Mouse (Mus musculus) kidney, postnatal 14 days (tissue): ENCODE data around the gene Nfib.

ENCODE experiments used
- DNase-seq: peaks from one replicate; pipeline ENCODE4 v3.0.0; 2022; ENCODE audit warnings: mixed read lengths

Gene Nfib

DNA sequence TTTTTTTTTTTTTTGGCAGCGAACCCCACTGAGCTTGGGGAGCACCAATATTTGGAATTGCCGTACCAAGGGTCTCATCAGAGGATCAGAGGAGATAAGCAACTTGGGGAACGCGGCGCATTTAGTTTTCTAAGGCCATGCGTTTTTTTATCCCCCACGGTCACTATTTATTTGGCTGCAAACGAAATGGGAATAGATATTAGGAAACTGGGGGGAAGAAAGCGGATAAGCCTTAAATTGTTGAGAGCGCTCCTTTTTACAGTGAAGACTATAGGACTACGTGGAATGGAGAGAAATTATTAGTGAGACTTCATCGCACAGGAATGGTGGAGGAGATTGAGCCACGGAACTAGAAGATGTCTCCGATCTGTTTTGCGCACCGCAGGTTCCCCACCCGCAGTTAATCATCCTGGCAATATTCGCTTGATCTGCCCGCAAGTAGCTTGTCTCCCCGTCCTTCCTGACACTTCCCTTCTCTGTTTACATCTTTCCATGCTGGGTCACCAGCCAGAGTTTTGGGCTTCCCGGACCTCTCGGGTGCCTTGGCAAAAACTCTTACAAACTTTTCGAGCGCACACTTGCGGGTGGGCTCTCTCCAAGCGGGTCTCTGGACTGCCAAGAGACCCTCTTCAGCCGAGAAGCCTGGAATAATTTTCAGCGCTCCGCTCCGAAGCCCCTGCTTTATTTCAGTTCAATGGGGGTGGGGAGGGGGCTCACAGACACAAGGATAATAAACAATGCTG lies 167.3 kb downstream of the Nfib start:
- peak; percentile 30 for DNase-seq

DNA sequence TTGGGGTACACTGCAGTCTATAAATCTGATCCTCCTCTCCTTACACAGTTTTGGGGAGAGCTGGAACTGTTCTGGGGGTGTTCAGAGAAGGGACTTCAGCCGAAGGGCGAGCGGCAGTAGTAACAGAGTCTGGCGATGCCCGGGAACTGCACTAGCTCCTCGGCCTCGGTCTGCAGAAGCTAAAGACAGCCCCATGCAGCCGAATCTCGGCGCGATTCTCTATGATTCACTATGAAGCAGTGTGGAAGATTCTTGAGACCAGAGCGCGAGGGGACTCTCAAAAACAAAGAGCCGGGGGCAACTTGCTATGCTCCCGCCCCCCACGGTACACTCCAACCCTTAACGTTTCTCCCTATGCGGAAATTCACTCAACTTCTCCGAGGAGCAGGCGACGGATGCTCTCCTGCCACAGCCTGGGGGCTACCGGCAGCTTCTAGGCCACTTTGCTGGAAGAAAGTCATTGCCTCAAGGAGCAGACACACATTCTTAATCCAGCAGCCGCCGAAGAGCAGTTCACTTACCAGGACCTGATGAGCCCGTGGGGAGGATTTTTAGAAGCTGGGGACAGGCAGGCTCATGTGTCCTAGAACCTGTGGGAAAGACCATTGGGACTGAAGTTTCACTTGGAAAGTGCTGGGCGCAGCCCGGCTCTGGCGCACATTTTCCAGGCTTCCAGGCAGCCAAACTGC lies 168.1 kb downstream of the Nfib start:
- DNase-seq, result peak; percentile 40

DNA sequence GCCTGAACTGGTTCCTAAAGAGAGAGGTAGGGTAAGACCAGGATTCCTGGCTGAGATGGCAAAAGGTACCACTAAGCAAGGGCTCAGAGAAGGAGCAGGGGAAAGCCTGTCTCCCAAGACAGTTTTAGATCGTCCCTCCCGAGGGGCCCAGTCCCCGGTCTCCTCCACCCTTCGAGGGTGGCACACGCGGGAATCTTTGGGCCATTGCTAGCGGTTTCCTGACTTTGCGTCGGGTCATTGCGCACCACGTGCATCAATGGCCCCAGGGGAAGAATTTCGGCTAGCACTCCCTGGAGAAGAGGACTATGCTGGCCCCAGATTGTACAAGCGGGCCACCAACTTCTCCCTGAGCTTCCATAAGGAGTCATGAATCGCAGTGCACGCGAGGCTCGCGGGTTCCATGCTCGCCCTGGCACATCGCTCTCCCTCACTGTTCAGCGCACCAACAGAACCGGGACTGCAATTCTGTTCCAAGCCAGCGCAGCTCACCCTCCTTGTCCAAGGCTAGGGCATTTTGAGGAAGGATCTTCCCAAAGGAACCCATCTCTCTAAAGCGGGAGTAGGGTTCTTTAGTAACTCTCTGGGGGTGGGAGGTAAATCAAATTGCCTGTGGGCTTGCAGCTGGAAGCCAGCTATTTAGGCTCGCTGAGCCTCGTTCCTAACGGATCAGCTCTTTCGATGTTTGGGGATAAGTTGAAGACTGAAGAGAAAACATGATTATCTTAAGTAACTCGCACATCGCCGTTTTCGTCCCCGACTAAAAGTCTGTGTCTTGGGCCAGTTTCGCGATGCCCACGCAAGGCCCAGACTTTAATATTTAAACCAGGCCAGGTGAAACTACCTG lies 168.9 kb downstream of the Nfib start:
- DNase-seq, result peak; percentile 5

DNA sequence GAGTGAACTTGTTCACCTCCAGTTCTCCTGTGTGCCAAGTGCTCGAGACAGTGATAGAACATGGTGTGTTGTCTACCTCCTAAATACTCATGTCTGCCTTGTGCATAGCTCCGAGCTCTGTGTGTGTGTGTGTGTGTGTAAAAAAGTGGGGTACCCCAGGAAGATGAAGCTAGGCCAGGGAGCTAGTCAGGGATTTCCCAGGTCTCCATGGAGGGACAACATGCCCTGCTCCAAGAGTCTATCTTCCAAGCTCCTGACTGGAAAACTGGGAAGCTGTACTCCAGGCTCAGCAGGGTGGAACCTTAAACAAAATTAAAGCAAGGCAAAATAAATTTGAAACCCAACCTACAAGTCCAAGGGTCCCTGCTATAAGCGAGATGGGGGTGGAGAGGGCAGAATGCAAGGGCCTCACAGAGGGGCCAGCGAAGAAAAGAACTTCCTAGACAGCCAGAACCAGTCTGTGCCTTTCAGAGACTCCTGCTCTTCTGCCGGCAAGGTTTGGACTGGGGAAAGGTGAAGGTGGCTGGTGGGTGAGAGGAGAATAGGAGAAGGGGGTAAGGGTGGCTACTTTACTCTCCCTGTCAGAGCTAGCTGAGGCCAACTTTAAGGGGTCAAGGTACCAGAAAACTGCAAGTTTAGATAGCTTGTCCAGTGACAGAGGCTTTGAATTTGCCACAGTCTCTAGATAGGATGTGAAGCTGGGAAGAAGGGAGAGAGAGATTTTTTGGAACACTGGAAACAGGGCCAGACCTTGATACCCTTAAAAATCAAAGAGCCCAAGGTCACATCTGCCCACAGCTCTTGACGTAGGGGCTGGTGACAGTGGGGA lies 169.7 kb downstream of the Nfib start:
- no peak for DNase-seq

DNA sequence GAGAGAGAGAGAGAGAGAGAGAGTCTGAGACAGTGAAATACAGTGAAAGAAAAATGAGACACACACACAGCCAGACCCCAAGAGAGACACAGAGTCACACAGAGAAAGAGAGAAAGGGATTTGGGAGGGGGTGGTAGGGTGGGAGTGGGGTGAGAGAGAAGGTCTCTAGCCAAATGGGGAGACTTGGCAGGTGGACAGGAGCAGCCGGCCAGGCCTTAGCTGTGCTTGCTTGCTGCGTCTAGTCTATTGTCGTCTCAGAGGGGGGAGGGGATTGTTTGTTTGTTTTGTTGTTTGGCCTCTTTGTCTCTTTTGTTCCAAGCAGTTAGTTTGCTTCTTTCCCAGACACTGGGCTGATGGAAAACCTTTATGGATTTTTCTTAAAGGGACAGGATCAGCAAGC lies 172.3 kb downstream of the Nfib start:
- DNase-seq, result no peak

DNA sequence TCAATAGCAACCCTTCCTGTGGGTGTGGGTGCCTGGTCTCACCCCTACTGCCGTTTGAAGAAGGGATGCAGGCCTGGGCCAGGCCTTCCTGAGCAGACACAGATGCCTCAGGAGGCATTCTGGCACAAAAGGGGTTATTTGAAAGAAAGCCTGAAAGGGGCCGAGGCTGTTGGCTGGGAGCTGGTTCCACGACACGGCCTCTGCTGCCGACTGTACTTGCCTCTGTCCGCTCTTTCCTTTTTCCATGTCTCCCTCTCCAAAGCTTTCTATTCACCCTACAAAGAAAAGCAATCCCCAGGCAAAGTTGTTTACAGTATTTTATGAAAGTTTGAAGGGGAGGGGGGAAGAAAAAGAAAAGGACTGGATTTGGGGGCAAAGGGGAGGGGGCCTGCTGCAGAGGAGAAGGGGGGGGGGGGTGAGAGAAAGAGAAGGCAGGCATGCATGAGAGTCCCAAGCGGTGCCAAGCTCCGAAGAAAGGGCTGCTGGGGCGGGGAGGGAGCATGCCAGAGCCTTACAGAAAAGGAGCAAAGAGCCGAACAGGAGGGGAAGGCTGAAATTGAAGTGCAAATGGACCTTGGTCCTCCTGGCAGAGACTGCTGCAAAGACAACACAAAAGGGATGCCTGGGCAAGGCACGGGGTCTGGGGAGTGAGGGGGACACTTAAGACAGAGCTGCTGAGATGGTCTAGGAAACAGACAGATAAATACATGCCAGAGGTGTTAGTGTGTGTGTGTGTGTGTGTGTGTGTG lies 172.9 kb downstream of the Nfib start:
- peak; percentile 45 for DNase-seq

DNA sequence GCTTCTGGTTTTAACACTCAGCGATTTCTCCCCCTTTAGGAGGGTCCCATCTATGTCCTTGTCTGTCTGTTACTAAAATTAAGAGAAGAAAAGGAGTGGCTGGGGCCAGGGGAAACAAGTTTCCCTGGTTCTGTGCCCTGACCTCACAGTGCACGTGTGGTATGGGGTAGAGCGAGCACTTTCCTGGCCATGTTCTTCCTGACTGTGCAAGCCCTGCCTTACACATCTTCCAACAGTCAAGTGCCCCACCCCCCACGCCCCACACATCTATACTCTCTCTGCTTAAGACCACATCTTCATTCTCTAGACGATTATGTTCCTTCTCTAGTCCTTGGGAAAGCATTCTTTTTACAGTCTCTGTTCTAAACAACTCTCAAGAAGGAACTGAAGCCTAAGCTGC lies 173.6 kb downstream of the Nfib start:
- DNase-seq, result no peak

DNA sequence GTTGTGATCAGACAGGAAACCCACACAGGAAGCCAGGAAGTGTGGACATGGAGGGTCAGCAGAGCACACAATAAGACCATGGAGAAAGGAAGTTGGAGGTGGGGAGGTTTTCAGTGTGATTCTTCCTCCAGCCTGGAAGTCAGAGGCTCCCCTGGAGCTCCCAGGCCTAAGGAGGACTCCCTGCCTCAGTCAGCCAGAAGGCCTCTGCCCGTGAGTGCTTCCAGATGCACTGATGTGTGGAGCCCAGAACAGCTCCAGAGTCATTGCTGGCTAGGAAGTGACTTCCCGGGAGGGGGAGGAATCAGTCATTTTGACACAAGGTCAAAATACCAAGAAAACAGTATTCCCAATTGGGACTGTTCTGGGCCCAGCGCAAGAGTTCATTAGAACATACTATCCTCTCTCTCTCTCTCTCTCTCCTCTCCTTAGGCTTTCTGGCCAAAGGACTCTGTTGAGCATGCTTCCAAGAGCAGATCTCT lies 174.6 kb downstream of the Nfib start:
- DNase-seq, result peak; percentile 65

DNA sequence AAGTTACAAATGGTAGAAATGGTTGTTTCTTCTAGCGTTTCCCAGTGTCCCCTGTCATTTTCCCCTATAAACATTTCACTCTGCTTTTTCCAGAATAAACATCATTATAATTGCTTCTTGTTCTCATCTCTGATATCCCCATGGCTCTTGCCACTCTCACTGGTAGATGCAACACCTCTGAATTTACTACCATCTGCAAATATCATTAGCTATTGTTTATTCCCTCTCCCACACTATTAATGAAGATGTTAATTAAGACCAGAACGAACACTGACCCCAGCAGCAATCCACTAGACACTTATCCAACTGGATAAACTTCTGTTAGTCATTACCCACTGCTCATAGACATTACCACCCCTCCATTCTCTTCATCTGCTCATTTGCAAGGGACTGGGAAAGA lies 176.6 kb downstream of the Nfib start:
- DNase-seq, result no peak

DNA sequence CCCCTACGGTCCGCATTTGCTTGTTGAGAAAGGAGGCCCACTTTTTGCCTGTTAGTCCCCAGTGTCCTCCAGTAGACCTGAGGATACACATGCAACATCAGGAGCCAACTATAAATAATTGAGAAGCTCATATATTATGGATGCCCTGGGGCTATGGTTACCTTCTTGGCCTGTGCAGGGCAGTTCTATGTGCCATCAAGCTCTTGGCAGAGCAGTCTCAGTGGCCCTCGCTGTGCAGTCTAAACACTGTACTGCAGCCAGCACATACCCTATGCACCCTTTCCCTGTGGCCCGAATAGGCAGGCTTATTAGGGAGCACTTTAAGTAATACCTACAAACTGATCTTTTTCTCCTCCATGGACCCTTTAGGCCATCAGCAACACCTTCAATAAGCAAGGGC lies 185.6 kb downstream of the Nfib start:
- no peak for DNase-seq

DNA sequence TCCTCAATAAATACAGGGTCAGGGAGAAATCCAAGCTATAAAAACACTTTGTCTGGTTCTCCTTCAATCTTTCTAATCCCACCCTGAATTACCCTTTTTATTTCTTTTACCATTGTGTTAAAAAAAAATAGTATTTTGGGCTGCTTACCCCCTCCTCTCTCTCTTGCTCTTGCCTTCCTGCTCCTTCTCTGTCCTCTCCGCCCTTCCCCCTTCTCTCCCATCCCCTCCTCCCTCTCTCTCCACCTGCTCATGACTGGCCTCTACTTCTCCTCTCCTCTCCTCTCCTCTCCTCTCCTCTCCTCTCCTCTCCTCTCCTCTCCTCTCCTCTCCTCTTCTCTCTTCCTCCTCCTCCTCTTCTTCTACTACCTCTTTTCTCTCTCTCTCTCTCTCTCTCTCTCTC lies 187.4 kb downstream of the Nfib start:
- no peak for DNase-seq

DNA sequence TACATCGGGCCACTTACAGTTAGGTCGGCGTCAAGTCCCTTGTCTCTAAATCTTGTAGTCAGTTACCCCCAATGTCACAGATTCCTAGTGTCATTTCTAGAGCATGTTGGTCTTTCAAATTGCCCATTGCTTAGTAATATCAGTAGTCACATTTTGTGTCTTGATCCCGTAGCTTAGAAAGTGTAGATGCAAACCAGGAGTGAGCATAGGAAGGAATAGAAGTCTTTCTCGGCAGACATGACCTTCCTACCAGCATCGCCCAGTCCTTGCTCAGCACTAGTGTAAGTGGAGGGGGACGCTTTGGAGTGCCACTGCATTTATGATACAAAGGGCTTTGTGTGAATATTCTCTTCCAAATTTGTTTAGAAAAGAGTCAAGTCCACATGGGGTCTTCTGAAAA lies 188.2 kb downstream of the Nfib start:
- DNase-seq, result no peak

DNA sequence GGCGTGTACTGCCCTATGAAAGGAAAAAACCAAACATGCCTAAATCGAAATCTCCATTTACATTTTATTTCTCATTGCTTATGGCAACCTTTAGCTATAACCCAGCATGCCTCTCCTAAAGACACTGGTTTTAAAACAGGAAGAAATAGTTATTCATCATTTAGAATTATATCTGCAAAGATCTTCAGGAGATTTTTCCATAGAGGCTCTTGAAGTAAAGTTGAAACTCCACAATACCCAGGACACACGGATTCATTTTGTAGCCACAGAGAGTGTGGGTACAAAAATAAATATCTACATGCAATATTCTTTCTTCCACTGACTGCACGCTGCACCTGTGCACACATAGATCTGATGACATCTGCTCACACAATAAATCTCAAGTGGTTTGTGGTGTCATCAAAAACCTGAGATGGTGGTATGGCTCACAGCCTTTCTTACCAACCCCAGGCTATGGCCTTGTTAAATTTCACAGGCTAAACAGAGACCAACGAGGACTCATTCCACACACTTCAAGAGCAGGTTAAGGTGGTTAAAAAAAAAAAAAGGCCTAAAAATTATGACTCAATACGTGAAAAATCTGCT lies 189.2 kb downstream of the Nfib start:
- DNase-seq, result no peak

DNA sequence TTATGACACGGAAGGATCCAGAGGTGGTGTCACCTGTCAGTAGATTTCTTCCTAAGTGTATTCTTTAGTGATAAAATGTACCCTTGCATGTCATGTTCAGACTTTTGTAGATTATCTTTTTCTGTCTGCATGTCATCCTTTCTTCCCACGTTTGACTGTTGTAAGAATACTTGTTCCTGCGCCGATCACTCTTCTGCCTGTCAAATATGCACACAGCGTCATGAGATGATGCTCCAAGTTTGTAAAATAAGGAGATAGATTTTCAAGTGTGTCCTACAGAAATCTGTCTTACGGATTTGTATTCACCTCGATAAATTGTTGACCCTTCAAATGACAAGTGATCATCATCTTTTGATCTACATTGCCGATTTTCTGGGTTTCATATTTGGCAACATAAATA lies 190.6 kb downstream of the Nfib start:
- DNase-seq, result no peak

DNA sequence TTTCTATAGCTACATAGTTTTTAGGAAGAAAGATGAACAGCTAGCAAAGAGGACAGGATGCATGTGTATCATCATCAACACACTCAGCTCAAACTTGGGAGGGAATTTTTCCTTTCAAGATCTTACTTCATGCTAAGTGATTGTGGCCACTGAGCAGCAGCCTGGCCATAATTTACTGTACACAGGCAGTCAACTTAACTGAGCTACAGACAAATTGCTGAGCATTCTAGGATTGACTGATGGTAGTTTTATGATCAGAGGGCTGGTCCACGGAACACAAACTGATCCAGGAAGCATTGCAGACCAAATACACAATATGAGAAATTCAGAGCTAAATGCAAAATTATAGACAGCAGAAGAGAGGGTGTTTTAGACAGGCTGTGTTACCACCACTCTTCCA lies 191.2 kb downstream of the Nfib start:
- DNase-seq, result no peak

DNA sequence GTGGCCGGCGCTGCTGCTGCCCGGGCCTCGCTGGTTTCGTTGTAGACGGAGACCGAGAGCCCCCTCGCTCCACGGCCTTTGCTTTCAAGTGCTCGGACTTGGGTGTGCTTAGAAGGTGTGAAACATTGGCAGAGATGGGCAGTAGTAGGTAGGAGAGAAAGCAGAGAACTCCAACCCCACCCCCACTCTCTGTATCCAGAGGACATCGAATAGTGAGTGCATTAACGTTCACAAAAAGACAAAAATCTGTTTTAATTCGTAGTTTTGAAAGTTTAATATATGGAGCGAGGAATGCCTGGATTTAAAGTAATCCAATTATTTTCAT lies 192.2 kb downstream of the Nfib start:
- DNase-seq, result no peak

DNA sequence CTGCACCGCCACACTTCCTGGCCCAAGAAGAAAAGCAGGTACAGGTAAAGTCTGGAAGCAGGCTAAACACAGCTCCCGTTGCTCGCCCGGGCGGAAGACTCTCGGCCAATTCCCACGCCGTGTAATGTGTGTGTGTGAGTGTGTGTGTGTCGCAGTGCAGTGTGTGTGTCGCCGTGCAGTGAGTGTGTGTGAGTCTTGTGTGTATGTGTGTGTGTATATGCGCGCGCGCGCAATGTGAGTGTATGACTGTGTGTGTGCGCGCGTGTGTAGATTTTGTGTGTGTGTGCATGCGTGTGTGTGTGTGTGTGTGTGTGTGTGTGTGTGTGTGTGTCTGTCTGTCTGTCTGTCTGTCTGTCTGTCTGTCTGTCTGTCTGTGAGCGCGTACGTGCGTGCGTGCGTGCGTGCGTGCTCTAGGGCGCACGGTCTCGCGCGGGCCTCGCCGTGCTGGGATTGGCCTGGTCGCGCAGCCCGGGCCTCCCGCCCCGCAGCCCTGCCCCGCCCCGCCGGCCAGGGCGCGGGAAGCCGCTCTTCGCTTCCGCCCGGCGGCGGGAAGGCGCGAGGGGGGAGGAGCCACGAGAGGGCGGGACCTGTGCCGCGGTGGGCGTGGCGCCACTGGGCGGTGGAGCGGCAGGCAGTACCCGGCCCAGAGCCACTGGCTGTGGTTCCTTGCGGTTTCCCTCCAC lies 192.7 kb downstream of the Nfib start:
- DNase-seq, result peak; percentile 98

DNA sequence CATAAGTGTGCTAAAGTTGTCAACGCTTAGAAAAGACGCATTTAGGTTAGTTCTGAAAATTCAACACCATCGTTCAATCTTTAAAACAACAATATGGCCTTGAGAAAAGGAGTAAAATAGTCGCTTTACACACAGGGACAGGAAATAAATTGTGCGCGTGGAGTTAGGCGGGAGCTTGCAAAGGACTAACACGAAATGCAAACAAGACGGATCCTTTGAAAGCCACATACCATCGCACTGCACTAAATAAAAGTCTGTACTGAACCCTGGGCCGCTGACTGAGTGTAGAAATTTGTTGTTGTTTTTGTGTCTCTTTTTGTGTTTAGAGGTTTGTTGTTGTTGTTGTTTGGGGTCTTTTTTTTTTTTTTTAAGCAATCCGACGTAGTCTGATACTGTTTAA lies 193.2 kb downstream of the Nfib start:
- DNase-seq, result peak; percentile 19

DNA sequence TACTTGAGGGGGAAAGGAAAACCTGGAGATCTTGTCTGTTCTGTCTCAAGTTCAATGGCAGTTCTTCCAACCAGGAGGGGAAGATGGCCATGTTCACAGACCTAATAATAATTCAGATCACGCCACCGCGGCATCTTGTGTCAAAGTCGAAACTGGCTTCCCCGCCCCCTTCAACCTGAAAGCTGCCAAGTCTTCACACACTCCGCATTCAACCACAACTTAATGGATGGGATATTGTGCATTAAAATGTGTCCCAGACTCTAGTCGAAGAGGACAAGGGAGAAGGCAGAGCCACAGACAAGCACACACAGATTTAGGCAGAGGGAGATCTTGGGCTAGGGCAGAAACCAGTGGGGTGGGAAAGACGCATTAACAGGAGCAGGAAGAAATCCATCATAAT lies 194.0 kb downstream of the Nfib start:
- DNase-seq, result peak; percentile 82

DNA sequence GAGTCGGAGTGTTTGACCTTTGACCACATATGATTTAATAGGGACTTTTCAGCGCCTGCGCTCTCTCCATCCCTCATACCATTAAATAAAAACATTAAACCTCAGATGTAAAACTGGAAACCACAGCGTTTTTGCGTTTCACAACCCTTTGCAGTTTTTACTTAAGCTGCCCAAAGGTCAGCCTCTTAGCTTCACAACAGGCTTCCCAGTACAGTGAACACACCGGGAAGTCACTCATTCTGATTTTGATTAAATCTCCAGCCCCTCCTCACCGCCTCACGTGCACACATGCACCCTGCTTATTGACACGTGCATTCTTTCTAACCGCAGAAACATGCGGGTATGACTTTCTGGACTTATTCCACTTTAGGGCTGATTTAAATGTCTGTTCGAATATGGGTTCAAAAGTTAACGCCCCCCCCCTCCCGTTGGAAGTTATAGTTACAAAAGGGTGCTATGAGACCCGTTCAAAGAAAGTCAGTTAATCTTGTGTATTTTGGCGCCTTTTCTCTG lies 194.5 kb downstream of the Nfib start:
- peak; percentile 54 for DNase-seq

DNA sequence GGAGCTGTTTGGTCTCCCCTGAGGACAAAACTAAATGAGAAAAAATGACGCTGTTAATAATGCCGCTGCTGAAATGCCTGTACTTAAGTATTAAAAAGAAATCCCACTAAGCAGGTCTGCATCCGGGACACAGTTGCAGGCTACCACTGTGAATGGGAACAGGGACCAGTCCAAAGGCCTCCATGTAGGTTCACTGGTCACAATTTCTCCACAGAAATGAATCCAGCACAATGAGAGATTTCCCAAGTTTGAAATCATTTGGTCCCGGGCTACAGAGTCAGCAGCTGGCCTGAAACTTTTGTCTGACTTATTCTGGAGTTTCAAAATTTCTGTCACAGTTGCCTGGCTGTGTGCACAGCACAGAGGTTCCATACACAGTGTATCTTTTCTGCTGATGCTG lies 195.8 kb downstream of the Nfib start:
- no peak for DNase-seq
